Mouse (Mus musculus) olfactory bulb, adult 2 months (tissue): ENCODE results near the gene 1700016D06Rik.

ENCODE experiments used
- CTCF ChIP-seq: fragments of 200-500 bp; IDR thresholded peaks from 2 replicates; pipeline ENCODE4 v1.5.1; 2012; ENCODE audit warnings: low read depth, mild to moderate bottlenecking, low read length, moderate library complexity; ENCODE audit not compliant: insufficient read depth
- POLR2A ChIP-seq: fragments of 200-500 bp; IDR thresholded peaks from 2 replicates; pipeline ENCODE4 v1.6.1; 2012; ENCODE audit warnings: mild to moderate bottlenecking, low read depth, low read length, moderate library complexity; ENCODE audit not compliant: insufficient read depth

GRCm38 (mm10) chr8:11701033-11701362 is at the start of gene 1700016D06Rik:
- no peak for TF ChIP-seq CTCF
- TF ChIP-seq POLR2A = no peak
